ENCODE assay signal across 9 mouse cellular contexts in genomic region chr9:71210870-71211269, GRCm38 (mm10). TPM values are rescaled to one million over a fixed set of nuclear protein-coding genes. Genes with fewer than 3 reads are reported as not detected.
DNase-seq lines count a peak whose midpoint lies in the region; ATAC-seq and TF ChIP-seq lines count a peak whose summit lies in the region.
"Had no signal": no experiment of that assay in that cellular context is flagged by ENCODE, and none has a peak within 500 bp of the region (broad histone marks: within the 10 kb centered on the region; RNA-seq: fewer than 3 reads in every experiment).

No protein-coding gene starts in this region.

- TF ChIP-seq RAD21 in MEL (IDR thresholded peaks at IDR 0.05; ENCODE audit: low read depth, low read length), result peak; percentile 78

- peak; percentile 93 for TF ChIP-seq CTCF in left cerebral cortex, adult 2 months (IDR thresholded peaks at IDR 0.05)
- TF ChIP-seq CTCF in MEL (IDR thresholded peaks at IDR 0.05 in 2 of 3, conservative IDR thresholded peaks at IDR 0.05 in 1 of 3; ENCODE audit: control insufficient read depth in 1 of 3, insufficient read depth in 1 of 3, low read depth in 2 of 3, low read length in 3 of 3, poor library complexity in 1 of 3, severe bottlenecking in 1 of 3), result peak; percentile 76 to 85 (median 77)
- peak; percentile 83 for TF ChIP-seq CTCF in hindbrain, postnatal 0 days (IDR thresholded peaks at IDR 0.05; ENCODE audit: low read depth)

- H3K9me3 ChIP-seq in MEL (replicated peaks; ENCODE audit: insufficient read depth, low read length), result no peaks in the 10 kb centered on the region
- no peaks in the 10 kb centered on the region for H3K9me3 ChIP-seq in hindbrain, postnatal 0 days (ENCODE audit: low read length)
- H3K9me3 ChIP-seq: midbrain, embryonic 12.5 days had no signal

- no peak overlapping the region for H3K27ac ChIP-seq in left cerebral cortex, adult 2 months
- H3K27ac ChIP-seq in MEL (ENCODE audit: control insufficient read depth, low read depth, low read length), result no peak overlapping the region
- H3K27ac ChIP-seq in hindbrain, postnatal 0 days, result no peak overlapping the region
- H3K27ac ChIP-seq: midbrain, embryonic 12.5 days had no signal

- intact Hi-C loops in left cerebral cortex, adult 2 months (cut with DNase I), result loop anchor here (1.0 to 10.0 kb wide), 5 partner anchors 144 to 1456 kb away; no protein-coding TSS in a partner anchor

- no peak overlapping the region for H3K4me2 ChIP-seq in hindbrain, postnatal 0 days (ENCODE audit: low read depth, low read length)
- H3K4me2 ChIP-seq: midbrain, embryonic 12.5 days had no signal

- no peak for ATAC-seq in hindbrain, postnatal 0 days

- H3K4me1 ChIP-seq in MEL (ENCODE audit: control insufficient read depth in 1 of 2, insufficient read depth in 2 of 2, low read length in 2 of 2), result 0 out of 4 replicates have a peak, but pooled peaks cover 0 to 7% of the 10 kb centered on the region in 2 experiments
- no peaks in the 10 kb centered on the region for H3K4me1 ChIP-seq in hindbrain, postnatal 0 days (ENCODE audit: insufficient read depth, low read length)

- no peaks in the 10 kb centered on the region for H3K27me3 ChIP-seq in MEL (ENCODE audit: control insufficient read depth in 1 of 2, insufficient read depth in 2 of 2, low read length in 2 of 2)
- peaks cover 21% of the 10 kb centered on the region for H3K27me3 ChIP-seq in hindbrain, postnatal 0 days (ENCODE audit: insufficient read depth, low read length)

- no peak overlapping the region for H3K4me3 ChIP-seq in left cerebral cortex, adult 2 months
- no peak overlapping the region for H3K4me3 ChIP-seq in MEL (ENCODE audit: control insufficient read depth in 1 of 2, insufficient read depth in 1 of 2, low read depth in 2 of 2, low read length in 2 of 2)
- H3K4me3 ChIP-seq in hindbrain, postnatal 0 days (ENCODE audit: low read length), result no peak overlapping the region
- H3K4me3 ChIP-seq: midbrain, embryonic 12.5 days had no signal

- no peak overlapping the region for H3K9ac ChIP-seq in MEL (ENCODE audit: control insufficient read depth, low read depth, low read length, poor library complexity, severe bottlenecking)
- no peak overlapping the region for H3K9ac ChIP-seq in hindbrain, postnatal 0 days (replicated peaks; ENCODE audit: low read length)
- H3K9ac ChIP-seq: midbrain, embryonic 12.5 days had no signal

- TF ChIP-seq POLR2A in MEL (IDR thresholded peaks at IDR 0.05; ENCODE audit: control insufficient read depth in 1 of 2, insufficient read depth in 1 of 2, low read depth in 1 of 2, low read length in 2 of 2, poor library complexity in 1 of 2), result no peak

- H3K79me2 ChIP-seq in MEL (ENCODE audit: control insufficient read depth, insufficient read depth, low read length, poor library complexity), result no peaks in the 10 kb centered on the region

- peak; percentile 6 to 13 for DNase-seq in cerebellum, postnatal 36 days
- no peak for DNase-seq in cerebellum, adult 9-11 months
- DNase-seq in left cerebral cortex, adult 2 months (ENCODE audit: extremely low spot score in 1 of 2, low spot score in 2 of 2), result peak; percentile 16 to 59
- DNase-seq in left cerebral cortex, adult 11 months (ENCODE audit: low spot score), result no peak
- DNase-seq in MEL (ENCODE audit: low read depth, low spot score), result peak; percentile 75
- DNase-seq in hindbrain, postnatal 0 days (ENCODE audit: low spot score), result peak; percentile 63
- DNase-seq in right cerebral cortex, postnatal 10 days (ENCODE audit: low spot score in 2 of 2), result peak; percentile 46 to 68
- no peak for DNase-seq in spleen, adult 18-20 months

- WGBS in hindbrain, postnatal 0 days, result 14% methylated on average over 2 of the region's 2 CpGs

- H3K36me3 ChIP-seq in MEL (ENCODE audit: control insufficient read depth in 1 of 2, insufficient read depth in 2 of 2, low read length in 2 of 2), result peaks cover 0 to 5% of the 10 kb centered on the region in 2 experiments; a peak in 2 of 4 replicates
- no peaks in the 10 kb centered on the region for H3K36me3 ChIP-seq in hindbrain, postnatal 0 days (ENCODE audit: insufficient read depth, low read length)
- H3K36me3 ChIP-seq: midbrain, embryonic 12.5 days had no signal

- TF ChIP-seq EP300 in MEL (IDR thresholded peaks at IDR 0.05; ENCODE audit: low read depth in 1 of 2, low read length in 2 of 2), result no peak

TF ChIP-seq in MEL, 35 proteins besides CTCF, POLR2A, EP300 and RAD21:
- TF ChIP-seq SMC3 (IDR thresholded peaks at IDR 0.05; ENCODE audit: low read depth, low read length) (peak; percentile 64), NELFE (IDR thresholded peaks at IDR 0.05; ENCODE audit: low read depth, low read length) (no peak), GATA1 (IDR thresholded peaks at IDR 0.05; ENCODE audit: low read depth, low read length) (0 out of 2 replicates have a peak, but pooled peaks have one; percentile 29), BHLHE40 (IDR thresholded peaks at IDR 0.05; ENCODE audit: borderline replicate concordance, low read depth, low read length) (no peak), SIN3A (IDR thresholded peaks at IDR 0.05; ENCODE audit: low read length) (no peak), USF1 (IDR thresholded peaks at IDR 0.05; ENCODE audit: low read depth, low read length) (no peak)

RNA-seq across cellular contexts. Expression of gene Aldh1a2, which starts 4.7 kb away (rescaled TPM):
- total RNA-seq in left cerebral cortex, adult 2 months (2021), result 10 to 100 TPM in 1 of 2 experiments, 1 to 10 TPM in 1; 9.6 to 12.0 TPM
- not detected in 2 replicates for total RNA-seq in MEL (2012; rRNA removed)
- not detected for polyA plus RNA-seq in MEL (2012; ENCODE audit: insufficient read depth in 1 of 2, insufficient read length in 2 of 2, low read depth in 1 of 2, low replicate concordance in 2 of 2, missing spikeins in 1 of 2)
- 15.5 and 20.4 TPM in 2 replicates for total RNA-seq in hindbrain, postnatal 0 days (2014; rRNA removed)
- 30.1 and 31.4 TPM in 2 replicates for polyA plus RNA-seq in hindbrain, postnatal 0 days (2015; fragmentation: Nextera tagmentation; extraction: Ambion mirVana)

RNA-seq across cellular contexts. Expression of gene Aqp9, which starts 42.4 kb away (rescaled TPM):
- 1 to 10 TPM; 3.1 to 3.4 TPM for total RNA-seq in left cerebral cortex, adult 2 months (2021)
- total RNA-seq in MEL (2012; rRNA removed), result 64.8 and 74.3 TPM in 2 replicates
- polyA plus RNA-seq in MEL (2012; ENCODE audit: insufficient read depth in 1 of 2, insufficient read length in 2 of 2, low read depth in 1 of 2, low replicate concordance in 2 of 2, missing spikeins in 1 of 2), result 10 to 100 TPM in 1 of 2 experiments, not detected in 1; 76.1 TPM
- 0.37 and 0.93 TPM in 2 replicates for total RNA-seq in hindbrain, postnatal 0 days (2014; rRNA removed)
- polyA plus RNA-seq in hindbrain, postnatal 0 days (2015; fragmentation: Nextera tagmentation; extraction: Ambion mirVana), result 2.5 and 3.0 TPM in 2 replicates

Comparison
In these comparisons a context has a peak if more than half of its experiments do, and no peak if none do; other contexts are left out.
1. DNase-seq: peak in cerebellum, postnatal 36 days (2 of 2), left cerebral cortex, adult 2 months (2 of 2), MEL (single experiment), hindbrain, postnatal 0 days (single experiment) and right cerebral cortex, postnatal 10 days (2 of 2); none in cerebellum, adult 9-11 months (single experiment), left cerebral cortex, adult 11 months (single experiment) and spleen, adult 18-20 months (0 of 2).
2. RNA of gene Aldh1a2, which starts 4.7 kb away (total RNA-seq): 15.5 to 20.4 TPM in hindbrain, postnatal 0 days and 9.6 to 12.0 TPM in left cerebral cortex, adult 2 months; not detected in MEL; every median in the first group is over 10 times any median in the second.
3. RNA of gene Aqp9, which starts 42.4 kb away (total RNA-seq): 64.8 to 74.3 TPM in MEL; 3.1 to 3.4 TPM in left cerebral cortex, adult 2 months and 0.37 to 0.93 TPM in hindbrain, postnatal 0 days; every median in the first group is over 10 times any median in the second.
4. Peak in every context shown above with its lines, with median percentiles within 50 percentile points of each other: CTCF ChIP-seq.